Mouse (Mus musculus): ENCODE results near the gene Edc3. TPM values are rescaled to one million over a fixed set of nuclear protein-coding genes. Genes with fewer than 3 reads are reported as not detected.

Edc3 gene
- 22.1 and 25.0 TPM in 2 replicates for polyA plus RNA-seq (2014; fragmentation: Nextera tagmentation; extraction: Ambion mirVana)

DNA sequence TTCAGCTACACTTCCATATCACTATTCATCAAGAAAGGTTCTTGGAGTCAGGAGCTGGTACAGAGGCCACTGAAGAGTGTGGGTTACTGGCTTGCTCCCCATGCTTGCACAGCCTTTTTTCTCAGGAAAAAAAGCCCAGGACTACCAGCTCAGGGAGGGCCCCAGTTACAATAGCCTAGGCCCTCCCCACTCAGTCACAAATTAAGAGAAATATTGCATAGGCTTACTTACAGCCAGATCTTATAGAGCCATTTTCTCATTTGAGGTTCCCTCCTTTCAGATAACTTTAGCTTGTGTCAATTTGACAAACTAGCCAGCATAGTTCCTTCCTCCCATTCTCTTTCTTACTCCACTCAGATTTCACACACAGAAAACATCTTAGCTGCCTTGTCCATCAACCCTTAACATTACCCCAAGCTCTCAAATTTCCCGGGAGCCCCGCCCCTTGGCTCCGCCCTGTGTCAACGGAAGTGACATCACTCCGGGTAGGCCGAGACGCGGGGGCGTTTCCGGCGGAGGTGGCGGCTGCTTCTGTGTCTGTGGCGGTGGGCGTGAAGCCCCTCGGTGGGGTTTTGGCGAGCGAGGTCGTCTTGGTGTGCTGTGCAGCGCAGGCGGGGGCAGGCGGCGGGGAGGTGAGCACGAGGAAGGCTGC lies at the start of gene Edc3:
Gene Edc3 (plus strand): TSS at position 473 of the 652 bp plus-strand sequence.
- ATAC-seq (ENCODE audit: low read depth) (peak; percentile 95), DNase-seq (ENCODE audit: low spot score) (peak; percentile 95)
- H3K9me3 ChIP-seq (ENCODE audit: control insufficient read depth, low read length) = peaks cover 5% of the 10 kb centered on the region; the same call in 1 of the 2 replicates
- H3K27ac ChIP-seq (replicated peaks; ENCODE audit: low read depth, low read length) = peak within 1 kb of the TSS; percentile 83
- peak within 1 kb of the TSS; percentile 88 for H3K4me2 ChIP-seq (ENCODE audit: low read depth, low read length)
- no peaks in the 10 kb centered on the region for H3K27me3 ChIP-seq (replicated peaks; ENCODE audit: control insufficient read depth, insufficient read depth, low read length)
- WGBS = 1% methylated on average over 20 of the region's 23 CpGs
- peaks cover 8% of the 10 kb centered on the region for H3K4me1 ChIP-seq (ENCODE audit: control insufficient read depth, insufficient read depth, low read length)
- peak within 1 kb of the TSS; percentile 95 for H3K4me3 ChIP-seq (ENCODE audit: low read depth, low read length)
- 0 out of 2 replicates have a peak, but pooled peaks cover 2% of the 10 kb centered on the region for H3K36me3 ChIP-seq (ENCODE audit: control insufficient read depth, insufficient read depth, low read length)
- H3K9ac ChIP-seq (ENCODE audit: low read depth, low read length) = peak within 1 kb of the TSS; percentile 97

DNA sequence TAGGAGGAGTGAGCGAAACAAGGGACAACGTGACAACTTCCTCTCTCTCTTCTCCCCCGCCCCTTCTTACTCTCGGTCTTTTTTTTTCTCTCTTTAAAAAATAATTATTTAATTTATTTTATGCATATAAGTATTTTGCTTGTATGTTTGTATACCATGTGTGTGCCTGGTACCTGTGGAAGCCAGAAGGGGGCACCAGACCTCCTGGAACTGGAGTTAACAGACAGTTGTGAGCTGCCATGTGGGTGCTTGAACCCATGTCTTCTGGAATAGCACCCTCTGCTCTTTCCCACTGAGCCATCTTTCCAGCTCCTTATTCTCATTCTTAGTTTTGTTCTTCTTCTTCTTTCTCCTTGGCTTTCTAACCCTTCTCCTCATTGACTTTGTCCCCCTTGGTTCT lies 49.4 kb upstream of the Edc3 start:
- H3K9ac ChIP-seq (ENCODE audit: low read depth, low read length) = no peak overlapping the region
- H3K27ac ChIP-seq (replicated peaks; ENCODE audit: low read depth, low read length) = no peak overlapping the region
- ATAC-seq (ENCODE audit: low read depth) (no peak), DNase-seq (ENCODE audit: low spot score) (no peak)
- no peaks in the 10 kb centered on the region for H3K36me3 ChIP-seq (ENCODE audit: control insufficient read depth, insufficient read depth, low read length)
- 0 out of 2 replicates have a peak, but pooled peaks cover 7% of the 10 kb centered on the region for H3K27me3 ChIP-seq (replicated peaks; ENCODE audit: control insufficient read depth, insufficient read depth, low read length)
- H3K4me3 ChIP-seq (ENCODE audit: low read depth, low read length) = no peak overlapping the region
- H3K9me3 ChIP-seq (ENCODE audit: control insufficient read depth, low read length) = no peaks in the 10 kb centered on the region
- 88% methylated on average over 4 of the region's 4 CpGs for WGBS
- no peak overlapping the region for H3K4me2 ChIP-seq (ENCODE audit: low read depth, low read length)
- H3K4me1 ChIP-seq (ENCODE audit: control insufficient read depth, insufficient read depth, low read length) = no peaks in the 10 kb centered on the region

DNA sequence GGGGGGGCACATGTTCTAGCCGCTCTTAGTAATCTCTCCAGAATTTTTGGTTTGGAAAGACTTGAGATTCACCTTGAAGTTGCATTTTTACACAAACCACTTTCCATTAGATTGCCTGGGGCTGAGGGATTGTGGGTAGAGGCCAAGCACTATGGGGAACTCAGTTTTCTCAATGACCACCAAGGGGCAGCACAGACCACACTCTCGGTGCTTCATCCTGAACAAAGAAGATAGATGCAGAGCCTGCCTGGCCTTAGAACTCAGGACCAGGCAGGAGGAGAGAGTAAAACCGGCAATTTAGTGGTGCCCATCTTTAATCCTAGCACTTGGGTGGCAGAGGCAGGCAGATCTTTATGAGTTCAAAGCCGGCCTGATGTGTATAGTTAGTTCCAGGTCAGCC lies 48.6 kb upstream of the Edc3 start:
- no peaks in the 10 kb centered on the region for H3K27me3 ChIP-seq (replicated peaks; ENCODE audit: control insufficient read depth, insufficient read depth, low read length)
- H3K4me2 ChIP-seq (ENCODE audit: low read depth, low read length) = no peak overlapping the region
- H3K9ac ChIP-seq (ENCODE audit: low read depth, low read length) = no peak overlapping the region
- H3K9me3 ChIP-seq (ENCODE audit: control insufficient read depth, low read length) = no peaks in the 10 kb centered on the region
- WGBS = 27% methylated on average over 4 of the region's 4 CpGs
- DNase-seq (ENCODE audit: low spot score) (peak; percentile 77), ATAC-seq (ENCODE audit: low read depth) (peak; percentile 60; the same call in 1 of the 2 replicates)
- no peaks in the 10 kb centered on the region for H3K36me3 ChIP-seq (ENCODE audit: control insufficient read depth, insufficient read depth, low read length)
- no peak overlapping the region for H3K4me3 ChIP-seq (ENCODE audit: low read depth, low read length)
- no peak overlapping the region for H3K27ac ChIP-seq (replicated peaks; ENCODE audit: low read depth, low read length)
- H3K4me1 ChIP-seq (ENCODE audit: control insufficient read depth, insufficient read depth, low read length) = no peaks in the 10 kb centered on the region

DNA sequence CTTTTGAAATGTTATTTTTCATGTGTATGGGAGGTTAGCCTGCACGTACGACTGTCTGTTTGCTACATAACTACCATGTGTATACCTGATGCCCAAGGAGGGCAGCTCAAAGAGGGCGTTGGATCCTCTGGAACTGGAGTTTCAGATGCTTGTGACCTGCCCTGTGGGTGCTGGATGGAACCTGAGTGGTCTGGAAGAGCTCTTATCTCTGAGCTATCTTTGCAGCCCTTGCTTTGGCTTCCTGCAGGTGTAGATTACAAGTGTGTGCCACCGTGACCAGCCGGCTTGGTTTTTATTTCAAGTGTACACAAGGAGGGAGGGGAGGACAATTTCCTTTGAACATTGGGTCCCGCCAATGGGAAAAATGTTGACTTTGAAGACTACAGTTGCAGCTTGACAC lies 47.8 kb upstream of the Edc3 start:
- 54% methylated on average over 6 of the region's 6 CpGs for WGBS
- no peak for DNase-seq (ENCODE audit: low spot score)
- no peak overlapping the region for H3K4me2 ChIP-seq (ENCODE audit: low read depth, low read length)
- H3K4me3 ChIP-seq (ENCODE audit: low read depth, low read length) = no peak overlapping the region
- H3K4me1 ChIP-seq (ENCODE audit: control insufficient read depth, insufficient read depth, low read length) = no peaks in the 10 kb centered on the region
- H3K9me3 ChIP-seq (ENCODE audit: control insufficient read depth, low read length) = no peaks in the 10 kb centered on the region
- ATAC-seq (ENCODE audit: low read depth) = no peak
- no peaks in the 10 kb centered on the region for H3K27me3 ChIP-seq (replicated peaks; ENCODE audit: control insufficient read depth, insufficient read depth, low read length)
- no peaks in the 10 kb centered on the region for H3K36me3 ChIP-seq (ENCODE audit: control insufficient read depth, insufficient read depth, low read length)
- no peak overlapping the region for H3K27ac ChIP-seq (replicated peaks; ENCODE audit: low read depth, low read length)
- H3K9ac ChIP-seq (ENCODE audit: low read depth, low read length) = no peak overlapping the region

DNA sequence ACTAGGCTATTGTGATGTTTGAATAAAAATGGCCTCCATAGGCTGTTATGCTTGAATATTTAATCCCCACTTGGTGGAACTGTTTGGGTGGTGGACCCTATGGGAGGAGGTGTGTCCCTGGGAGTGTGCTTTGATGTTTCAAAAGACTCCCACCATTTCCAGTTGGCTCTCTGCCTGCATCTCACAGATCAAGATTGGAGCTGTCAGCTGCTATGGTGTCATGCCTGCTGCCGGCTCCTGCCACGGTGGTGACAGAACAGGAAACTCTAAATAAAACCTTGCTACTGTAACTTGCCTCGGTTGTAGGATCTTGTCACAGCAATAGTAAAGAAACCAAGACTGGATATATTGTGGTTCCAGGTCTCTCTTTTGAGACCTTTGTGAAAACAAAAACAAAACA lies 46.8 kb upstream of the Edc3 start:
- no peaks in the 10 kb centered on the region for H3K27me3 ChIP-seq (replicated peaks; ENCODE audit: control insufficient read depth, insufficient read depth, low read length)
- H3K4me3 ChIP-seq (ENCODE audit: low read depth, low read length) = no peak overlapping the region
- H3K27ac ChIP-seq (replicated peaks; ENCODE audit: low read depth, low read length) = no peak overlapping the region
- H3K4me2 ChIP-seq (ENCODE audit: low read depth, low read length) = no peak overlapping the region
- WGBS = 66% methylated on average over 3 of the region's 3 CpGs
- DNase-seq (ENCODE audit: low spot score) (no peak), ATAC-seq (ENCODE audit: low read depth) (no peak)
- H3K9ac ChIP-seq (ENCODE audit: low read depth, low read length) = no peak overlapping the region
- H3K4me1 ChIP-seq (ENCODE audit: control insufficient read depth, insufficient read depth, low read length) = no peaks in the 10 kb centered on the region
- H3K9me3 ChIP-seq (ENCODE audit: control insufficient read depth, low read length) = no peaks in the 10 kb centered on the region
- H3K36me3 ChIP-seq (ENCODE audit: control insufficient read depth, insufficient read depth, low read length) = no peaks in the 10 kb centered on the region

DNA sequence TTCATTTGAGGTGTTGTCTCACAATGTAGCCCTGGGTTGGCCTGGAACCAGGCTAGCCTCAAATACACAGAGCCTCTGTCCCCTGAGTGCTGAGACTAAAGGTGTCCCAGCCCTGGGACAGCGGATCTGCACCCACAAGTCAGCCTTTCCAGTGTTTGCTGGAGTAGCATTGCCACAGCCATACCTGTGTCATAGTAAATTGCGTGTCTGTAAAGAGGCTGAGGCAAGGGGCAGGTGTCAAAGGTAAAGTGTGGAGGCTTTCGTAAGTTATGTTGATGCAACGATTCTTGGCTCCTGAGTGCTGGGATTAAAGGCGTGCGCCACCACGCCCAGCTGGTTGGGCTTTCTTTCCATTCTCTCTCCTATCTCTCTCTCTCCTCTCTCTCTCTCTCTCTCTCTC lies 43.7 kb upstream of the Edc3 start:
- H3K27ac ChIP-seq (replicated peaks; ENCODE audit: low read depth, low read length) = no peak overlapping the region
- no peaks in the 10 kb centered on the region for H3K36me3 ChIP-seq (ENCODE audit: control insufficient read depth, insufficient read depth, low read length)
- no peaks in the 10 kb centered on the region for H3K9me3 ChIP-seq (ENCODE audit: control insufficient read depth, low read length)
- DNase-seq (ENCODE audit: low spot score) (no peak), ATAC-seq (ENCODE audit: low read depth) (no peak)
- H3K4me3 ChIP-seq (ENCODE audit: low read depth, low read length) = no peak overlapping the region
- WGBS = 56% methylated on average over 7 of the region's 7 CpGs
- H3K4me2 ChIP-seq (ENCODE audit: low read depth, low read length) = no peak overlapping the region
- H3K9ac ChIP-seq (ENCODE audit: low read depth, low read length) = no peak overlapping the region
- no peaks in the 10 kb centered on the region for H3K4me1 ChIP-seq (ENCODE audit: control insufficient read depth, insufficient read depth, low read length)
- no peaks in the 10 kb centered on the region for H3K27me3 ChIP-seq (replicated peaks; ENCODE audit: control insufficient read depth, insufficient read depth, low read length)

DNA sequence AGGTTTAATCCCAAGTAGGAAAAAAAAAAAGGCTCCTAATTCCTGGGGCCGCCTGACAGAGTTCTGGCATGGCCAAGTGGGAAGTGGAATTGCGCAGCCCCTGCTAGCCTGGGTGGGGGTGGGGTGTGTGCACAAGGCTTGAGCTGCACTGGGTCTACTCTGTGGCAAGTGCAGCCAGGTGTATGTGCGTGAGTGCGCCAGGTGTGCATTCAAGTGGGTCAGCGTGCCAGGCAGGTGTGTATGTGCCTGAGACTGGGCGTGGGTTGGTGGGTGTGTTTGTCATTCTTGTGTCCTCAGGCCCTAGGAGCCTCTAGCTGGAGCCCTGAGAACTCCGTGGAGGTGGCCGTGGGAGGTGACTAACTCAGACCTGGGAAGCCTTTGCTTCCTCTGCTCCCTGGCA lies 41.8 kb upstream of the Edc3 start:
- 87% methylated on average over 8 of the region's 8 CpGs for WGBS
- ATAC-seq (ENCODE audit: low read depth) = no peak
- Histone ChIP-seq H3K27me3 (replicated peaks; ENCODE audit: control insufficient read depth, insufficient read depth, low read length) (no peaks in the 10 kb centered on the region), H3K9ac (ENCODE audit: low read depth, low read length) (no peak overlapping the region), H3K4me1 (ENCODE audit: control insufficient read depth, insufficient read depth, low read length) (no peaks in the 10 kb centered on the region), H3K9me3 (ENCODE audit: control insufficient read depth, low read length) (no peaks in the 10 kb centered on the region), H3K27ac (replicated peaks; ENCODE audit: low read depth, low read length) (no peak overlapping the region), H3K4me2 (ENCODE audit: low read depth, low read length) (no peak overlapping the region), H3K36me3 (ENCODE audit: control insufficient read depth, insufficient read depth, low read length) (no peaks in the 10 kb centered on the region), H3K4me3 (ENCODE audit: low read depth, low read length) (no peak overlapping the region)
- no peak for DNase-seq (ENCODE audit: low spot score)

DNA sequence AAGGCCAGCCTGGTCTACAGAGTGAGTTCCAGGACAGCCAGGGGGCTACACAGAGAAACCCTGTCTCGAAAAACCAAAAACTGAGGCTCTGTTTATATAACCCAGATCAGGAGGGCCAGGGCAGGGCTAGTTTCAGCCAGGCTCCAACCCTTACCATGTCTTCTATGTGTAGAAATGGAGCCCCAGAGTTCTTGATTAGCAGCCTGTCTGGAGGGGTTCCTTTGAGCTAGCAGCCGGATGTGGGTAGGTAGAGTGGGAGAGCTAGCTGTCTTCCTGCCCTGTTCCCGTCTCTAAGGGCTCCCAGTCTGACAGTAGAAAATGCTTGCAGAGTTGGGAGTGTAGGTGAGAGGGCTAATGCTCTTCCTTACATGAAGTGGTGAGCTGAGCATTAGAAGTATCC lies 41.2 kb upstream of the Edc3 start:
- ATAC-seq (ENCODE audit: low read depth) (no peak), DNase-seq (ENCODE audit: low spot score) (no peak)
- Histone ChIP-seq H3K27me3 (replicated peaks; ENCODE audit: control insufficient read depth, insufficient read depth, low read length) (no peaks in the 10 kb centered on the region), H3K9ac (ENCODE audit: low read depth, low read length) (no peak overlapping the region), H3K9me3 (ENCODE audit: control insufficient read depth, low read length) (no peaks in the 10 kb centered on the region), H3K4me3 (ENCODE audit: low read depth, low read length) (no peak overlapping the region), H3K36me3 (ENCODE audit: control insufficient read depth, insufficient read depth, low read length) (no peaks in the 10 kb centered on the region), H3K4me1 (ENCODE audit: control insufficient read depth, insufficient read depth, low read length) (no peaks in the 10 kb centered on the region), H3K27ac (replicated peaks; ENCODE audit: low read depth, low read length) (no peak overlapping the region), H3K4me2 (ENCODE audit: low read depth, low read length) (no peak overlapping the region)
- 64% methylated on average over 3 of the region's 3 CpGs for WGBS

DNA sequence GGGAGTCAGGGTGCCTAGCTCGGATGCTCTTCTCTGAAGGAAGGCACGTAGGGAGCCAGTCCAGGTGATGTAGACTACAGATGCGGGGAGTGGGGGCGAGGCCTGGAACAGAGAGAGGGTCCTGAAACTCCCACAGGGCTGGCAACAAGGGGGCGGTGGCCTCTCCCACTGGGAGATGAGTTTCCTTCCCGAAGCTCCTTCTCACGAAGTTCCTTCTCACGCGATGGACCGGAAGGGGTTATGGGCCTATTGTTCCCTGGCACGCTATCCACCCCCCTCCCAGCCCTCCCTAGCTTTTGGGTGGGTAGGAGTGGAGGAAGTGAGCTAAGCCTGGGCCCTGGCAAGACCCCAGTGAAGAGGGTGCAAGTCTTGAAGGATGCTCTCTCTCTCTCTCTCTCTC lies 40.5 kb upstream of the Edc3 start:
- H3K9me3 ChIP-seq (ENCODE audit: control insufficient read depth, low read length) = no peaks in the 10 kb centered on the region
- no peak overlapping the region for H3K4me2 ChIP-seq (ENCODE audit: low read depth, low read length)
- no peaks in the 10 kb centered on the region for H3K27me3 ChIP-seq (replicated peaks; ENCODE audit: control insufficient read depth, insufficient read depth, low read length)
- no peaks in the 10 kb centered on the region for H3K4me1 ChIP-seq (ENCODE audit: control insufficient read depth, insufficient read depth, low read length)
- no peak overlapping the region for H3K4me3 ChIP-seq (ENCODE audit: low read depth, low read length)
- 57% methylated on average over 11 of the region's 11 CpGs for WGBS
- no peak overlapping the region for H3K27ac ChIP-seq (replicated peaks; ENCODE audit: low read depth, low read length)
- H3K36me3 ChIP-seq (ENCODE audit: control insufficient read depth, insufficient read depth, low read length) = no peaks in the 10 kb centered on the region
- DNase-seq (ENCODE audit: low spot score) = no peak
- no peak for ATAC-seq (ENCODE audit: low read depth)
- no peak overlapping the region for H3K9ac ChIP-seq (ENCODE audit: low read depth, low read length)
